Mouse (Mus musculus) ES-E14 (cell line): ENCODE data around the gene Cyb5r1. TPM values are rescaled to one million over a fixed set of nuclear protein-coding genes. Genes with fewer than 3 reads are reported as not detected.

Experiments used
- DNase-seq: peaks from one replicate; pipeline ENCODE4 v3.0.0-alpha.2; 2013; ENCODE audit warnings: low read depth, low spot score
- H3K27ac ChIP-seq: 2 replicates; pipeline ENCODE4 v1.5.1; 2012; ENCODE audit warnings: low read depth, mild to moderate bottlenecking, low read length, moderate library complexity, mixed read lengths; ENCODE audit not compliant: poor library complexity, insufficient read depth, severe bottlenecking
- H3K36me3 ChIP-seq: 2 replicates; pipeline ENCODE4 v1.6.1; 2012; ENCODE audit warnings: mild to moderate bottlenecking, low read length, moderate library complexity, mixed read lengths; ENCODE audit not compliant: control insufficient read depth, poor library complexity, insufficient read depth, severe bottlenecking
- H3K4me1 ChIP-seq, 2 experiments: fragments of 150-350 bp in 1 of 2; sonication (generic) in 1 of 2; 2 replicates each; pipeline ENCODE4 v1.6.1; 2012; ENCODE audit warnings: low read length in 2 of 2, mild to moderate bottlenecking in 1 of 2, mixed read lengths in 1 of 2; ENCODE audit not compliant: control insufficient read depth in 2 of 2, insufficient read depth in 2 of 2, poor library complexity in 1 of 2
- H3K4me3 ChIP-seq, 2 experiments: fragments of 150-350 bp in 1 of 2; sonication (generic) in 1 of 2; 2 replicates each; pipeline ENCODE4 v1.5.1; 2012; ENCODE audit warnings: low read length in 2 of 2, low read depth in 1 of 2, mild to moderate bottlenecking in 1 of 2, mixed read lengths in 1 of 2; ENCODE audit not compliant: insufficient read depth in 1 of 2, poor library complexity in 1 of 2, severe bottlenecking in 1 of 2
- H3K9ac ChIP-seq: 2 replicates; pipeline ENCODE4 v1.6.1; 2012; ENCODE audit warnings: low read depth, mild to moderate bottlenecking, low read length, mixed read lengths; ENCODE audit not compliant: poor library complexity, insufficient read depth, severe bottlenecking
- H3K9me3 ChIP-seq: fragments of 150-350 bp; sonication (generic); 2 replicates; pipeline ENCODE4 v1.6.1; 2012; ENCODE audit warnings: low read depth, mild to moderate bottlenecking, low read length; ENCODE audit not compliant: control insufficient read depth, insufficient read depth
- CHD2 ChIP-seq: IDR thresholded peaks from 2 replicates; pipeline ENCODE4 v1.6.1; 2014; ENCODE audit warnings: mild to moderate bottlenecking, low read depth, low read length, inconsistent platforms
- HCFC1 ChIP-seq: IDR thresholded peaks from 2 replicates; pipeline ENCODE4 v1.6.1; 2012; ENCODE audit warnings: low read length, inconsistent platforms, borderline replicate concordance; ENCODE audit not compliant: insufficient read depth
- MAFK ChIP-seq: IDR thresholded peaks from 2 replicates; pipeline ENCODE4 v1.6.1; 2014; ENCODE audit warnings: mild to moderate bottlenecking, low read depth, low read length, inconsistent platforms; ENCODE audit not compliant: insufficient read depth
- ZC3H11A ChIP-seq: IDR thresholded peaks from 2 replicates; pipeline ENCODE4 v1.6.1; 2012; ENCODE audit warnings: low read depth, mild to moderate bottlenecking, inconsistent platforms, low read length, borderline replicate concordance
- ZNF384 ChIP-seq: IDR thresholded peaks from 2 replicates; pipeline ENCODE4 v1.6.1; 2012; ENCODE audit warnings: low read depth, low read length, inconsistent platforms
- in situ Hi-C, 2 experiments: fragments of 600-800 bp; cut with MboI; formaldehyde crosslinking; loops; one replicate each; pipeline ENCODE4 v1.15.1; 2025; ENCODE audit warnings: low sequenced_read_pairs in 2 of 2, inconsistent platforms in 1 of 2; ENCODE audit not compliant: unreplicated experiment in 2 of 2
- total RNA-seq: library from RNA; depleted of rRNA; stranded (reverse); fragments of 300-350 nt; gene quantifications from 2 replicates; pipeline ENCODE4 v1.2.3, GENCODE M21; 2012

Gene Cyb5r1
- total RNA-seq, 1 experiment: 186 TPM

DNA sequence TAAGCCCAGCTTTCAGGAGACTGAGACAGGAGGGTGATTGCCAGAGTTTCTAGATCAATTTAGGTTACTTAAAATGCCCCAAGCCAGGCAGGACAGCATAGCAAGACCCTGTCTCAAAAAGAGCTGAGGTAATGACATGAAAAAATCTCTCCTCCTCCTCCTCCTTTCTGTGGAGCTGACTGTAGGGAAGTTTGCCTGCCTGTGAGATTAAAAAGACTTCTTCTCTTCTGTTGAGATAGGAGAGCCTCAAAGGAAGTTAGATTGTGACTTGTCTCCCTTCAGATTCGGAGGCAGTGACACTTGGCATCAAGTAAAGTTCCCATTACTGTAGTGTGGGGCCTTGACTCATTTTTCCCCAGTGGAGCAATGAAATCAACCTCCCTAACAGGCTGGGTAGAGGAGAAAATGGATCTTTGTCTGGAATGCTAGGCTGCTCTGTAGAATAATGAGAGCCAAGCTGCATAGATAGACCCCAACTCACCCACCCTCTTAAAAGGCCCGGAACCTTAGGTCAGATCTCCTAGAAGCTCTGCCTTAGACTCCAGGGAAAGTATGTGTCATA lies 13.1 kb downstream of the Cyb5r1 start:
- Histone ChIP-seq H3K4me3 (no peak overlapping the region), H3K27ac (no peak overlapping the region; the same call in 1 of the 2 replicates), H3K9ac (no peak overlapping the region), H3K4me1 (peaks cover 19% of the 10 kb centered on the region in 2 experiments; a peak in 3 of 4 replicates), H3K9me3 (no peaks in the 10 kb centered on the region), H3K36me3 (peaks cover 7% of the 10 kb centered on the region; the same call in 1 of the 2 replicates)
- in situ Hi-C loops: no loop called here
- no peak for DNase-seq
- TF ChIP-seq ZC3H11A (no peak), MAFK (no peak), HCFC1 (no peak), CHD2 (no peak), ZNF384 (no peak)

DNA sequence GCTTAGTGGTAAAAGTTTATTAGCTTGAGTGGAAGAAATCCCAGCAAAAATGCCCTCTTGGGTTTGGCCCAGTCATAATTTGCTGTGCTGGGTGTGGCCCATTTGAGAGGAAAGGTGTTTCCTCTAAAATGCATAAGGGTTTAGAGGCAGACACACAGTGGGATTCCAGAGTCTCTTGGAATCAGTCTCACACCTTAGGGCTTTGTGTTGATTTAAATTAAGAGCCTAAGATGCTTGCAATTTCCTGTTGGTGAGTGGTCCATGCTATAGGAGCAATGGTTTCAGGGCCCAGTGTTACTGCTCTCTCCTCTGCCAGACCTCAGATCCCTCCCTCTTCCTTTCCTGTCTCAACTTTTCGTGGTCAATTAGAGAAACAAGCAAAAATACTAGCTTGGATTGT lies 13.8 kb downstream of the Cyb5r1 start:
- Histone ChIP-seq H3K27ac (peak overlapping the region; percentile 63; the same call in 1 of the 2 replicates), H3K36me3 (peaks cover 10% of the 10 kb centered on the region), H3K4me3 (no peak overlapping the region), H3K9ac (no peak overlapping the region), H3K9me3 (no peaks in the 10 kb centered on the region), H3K4me1 (peaks cover 19 to 21% of the 10 kb centered on the region in 2 experiments; a peak in 3 of 4 replicates)
- TF ChIP-seq ZC3H11A: no peak
- TF ChIP-seq MAFK: no peak
- TF ChIP-seq HCFC1: no peak
- no peak for TF ChIP-seq CHD2
- TF ChIP-seq ZNF384: no peak
- in situ Hi-C loops: no loop called here
- no peak for DNase-seq

DNA sequence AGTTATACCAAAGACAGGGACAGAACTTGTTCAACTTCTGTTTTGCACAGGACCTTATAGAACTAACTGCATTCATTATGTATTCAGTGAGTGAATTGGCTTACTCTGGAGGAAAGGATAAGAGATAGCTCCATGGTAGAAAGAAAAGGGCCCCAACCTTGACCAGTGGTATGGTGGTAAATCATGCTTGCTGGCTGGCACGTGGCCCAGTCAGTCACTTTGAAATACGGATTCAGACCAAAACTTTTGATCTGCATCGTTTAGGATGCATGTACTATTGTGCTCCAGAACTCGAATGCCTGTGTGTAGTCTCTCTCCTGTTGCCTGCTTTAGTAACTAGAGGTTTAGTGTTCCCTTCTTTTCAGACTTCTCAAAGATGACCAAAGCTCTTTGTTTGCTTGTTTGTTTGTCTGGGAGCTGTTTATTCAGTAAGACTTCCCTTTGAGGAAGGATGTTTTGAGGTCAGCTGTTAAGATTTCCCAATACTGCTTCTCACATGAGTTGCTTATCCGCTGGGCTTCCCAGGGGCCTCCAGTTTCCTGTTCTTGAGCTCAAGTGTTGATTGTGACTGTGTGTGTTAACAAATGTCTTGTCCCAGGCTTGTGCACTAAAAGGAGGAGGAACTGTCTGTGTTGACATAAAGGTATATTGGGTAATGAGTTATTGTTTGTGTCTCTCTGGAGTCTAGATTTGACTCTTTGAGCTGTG lies 14.5 kb downstream of the Cyb5r1 start:
- H3K27ac ChIP-seq: peak overlapping the region; percentile 63; the same call in 1 of the 2 replicates
- in situ Hi-C loops: no loop called here

DNA sequence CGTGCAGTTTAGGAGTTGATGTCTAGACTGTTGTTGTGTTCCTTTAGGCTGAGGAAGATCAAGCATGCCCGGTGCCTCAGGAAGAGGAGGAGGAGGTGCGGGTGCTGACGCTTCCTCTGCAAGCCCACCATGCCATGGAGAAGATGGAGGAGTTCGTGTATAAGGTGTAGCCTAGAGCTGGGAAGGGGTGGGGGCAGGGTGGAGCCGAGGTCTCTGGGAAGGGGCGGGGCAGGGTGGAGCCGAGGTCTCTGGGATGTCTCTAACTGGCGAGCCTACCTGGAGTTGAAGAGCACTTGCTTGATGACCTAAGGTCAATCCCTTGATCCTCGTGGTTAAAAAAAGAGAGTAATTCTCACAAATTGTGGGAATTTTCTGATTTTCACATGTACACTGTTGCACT lies 18.6 kb downstream of the Cyb5r1 start:
- in situ Hi-C loops: no loop called here
- H3K9ac ChIP-seq: peak overlapping the region; percentile 1; the same call in 1 of the 2 replicates
- H3K4me1 ChIP-seq: peaks cover 15 to 21% of the 10 kb centered on the region in 2 experiments; a peak in 3 of 4 replicates
- H3K27ac ChIP-seq: peak overlapping the region; percentile 34; the same call in 1 of the 2 replicates
- no peak for TF ChIP-seq MAFK
- TF ChIP-seq HCFC1: no peak
- TF ChIP-seq ZC3H11A: no peak
- TF ChIP-seq ZNF384: no peak
- no peak for TF ChIP-seq CHD2
- no peaks in the 10 kb centered on the region for H3K9me3 ChIP-seq
- peaks cover 40% of the 10 kb centered on the region for H3K36me3 ChIP-seq
- no peak overlapping the region; a peak in 1 of 4 replicates for H3K4me3 ChIP-seq
- no peak for DNase-seq

More for the DNA sequence above, 14.5 kb downstream of the Cyb5r1 start:
- no peaks in the 10 kb centered on the region for H3K9me3 ChIP-seq
- H3K36me3 ChIP-seq: peaks cover 16% of the 10 kb centered on the region
- TF ChIP-seq ZC3H11A (no peak), CHD2 (no peak), ZNF384 (no peak), HCFC1 (no peak), MAFK (no peak)
- H3K4me1 ChIP-seq: peaks cover 19 to 24% of the 10 kb centered on the region in 2 experiments; a peak in 3 of 4 replicates
- H3K4me3 ChIP-seq: no peak overlapping the region
- no peak for DNase-seq
- H3K9ac ChIP-seq: no peak overlapping the region
